Mouse (Mus musculus): ENCODE data around the gene Apaf1.

Gene Apaf1

DNA sequence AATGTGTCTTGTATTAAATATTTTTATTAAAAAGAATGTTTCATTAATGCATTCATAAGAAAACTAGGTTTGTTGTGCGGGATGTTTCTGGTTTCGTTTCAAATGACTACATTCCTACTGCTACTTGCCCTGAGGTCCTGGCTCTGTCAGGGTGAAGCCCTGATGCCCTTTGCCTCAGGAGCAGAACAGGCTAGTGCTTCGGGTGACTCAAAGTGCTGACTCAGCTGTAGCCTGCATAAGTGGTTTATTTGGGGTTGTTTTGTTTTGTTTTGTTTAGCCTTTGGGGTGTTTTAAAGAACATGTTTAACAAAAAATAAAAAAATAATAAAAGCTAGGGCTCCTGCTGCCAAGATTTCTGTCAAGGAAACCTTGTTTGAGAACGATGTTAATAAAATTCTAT is 112.0 kb downstream of the Apaf1 start:
- 64% methylated on average over 4 of the region's 4 CpGs for WGBS

DNA sequence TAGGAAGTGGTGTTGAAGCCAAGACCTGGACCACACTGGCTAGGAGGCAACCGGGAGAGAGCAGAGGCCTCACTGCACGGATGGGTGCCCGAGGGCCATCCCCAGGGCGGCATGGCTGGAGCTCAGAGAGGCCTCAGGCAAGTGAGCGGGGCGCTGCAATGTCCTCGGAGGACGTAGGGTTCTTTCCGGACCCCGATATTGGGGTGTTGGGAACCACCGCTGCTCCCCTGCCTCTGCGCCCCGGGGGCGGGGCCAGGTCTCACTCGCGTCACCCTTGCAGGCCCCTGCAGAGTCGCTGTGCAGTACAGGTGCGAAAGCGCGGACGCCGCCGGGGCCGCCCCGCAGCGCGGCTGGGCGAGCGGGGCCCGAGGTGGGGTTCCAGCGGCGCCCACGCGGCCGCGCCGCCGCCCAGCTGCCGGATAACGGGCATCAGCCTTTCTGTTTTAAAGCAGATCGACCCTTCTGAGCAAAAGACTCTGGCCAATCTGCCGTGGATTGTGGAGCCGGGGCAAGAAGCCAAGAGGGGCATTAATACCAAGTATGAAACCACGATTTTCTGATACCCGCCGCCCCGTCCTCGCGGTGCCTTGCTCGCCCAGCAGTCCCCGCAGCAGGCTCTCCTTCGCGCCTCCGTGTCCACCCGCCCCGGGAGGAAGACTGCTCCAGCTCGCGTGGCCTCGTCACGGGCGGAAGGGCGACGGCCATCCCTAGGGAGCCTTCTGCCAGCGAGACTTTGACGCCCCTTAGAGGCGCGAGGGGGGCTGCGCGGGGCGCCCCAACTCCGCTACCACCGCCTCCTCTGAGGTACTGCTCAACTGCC is 113.0 kb downstream of the Apaf1 start:
- WGBS = 22% methylated on average over 72 of the region's 72 CpGs

DNA sequence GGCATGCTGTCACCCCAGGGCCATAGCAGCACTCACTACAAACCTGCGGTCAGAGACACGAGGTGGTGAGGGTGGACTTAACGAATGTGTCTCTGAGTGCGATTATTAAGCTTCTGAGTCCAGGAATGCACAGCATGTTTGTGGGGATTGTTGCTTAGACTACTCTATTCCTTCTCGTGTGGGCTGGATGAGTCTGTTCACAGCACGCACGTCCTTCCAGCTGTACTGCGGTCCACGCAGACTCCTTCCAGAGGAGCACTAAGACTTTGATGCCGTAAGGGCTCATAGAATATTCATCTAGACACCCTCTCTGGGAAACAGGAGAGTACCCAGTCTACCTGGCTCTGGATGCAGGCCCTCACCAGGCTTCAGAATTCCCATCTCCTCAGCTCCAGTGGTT is 114.3 kb downstream of the Apaf1 start:
- WGBS = 58% methylated on average over 10 of the region's 10 CpGs

DNA sequence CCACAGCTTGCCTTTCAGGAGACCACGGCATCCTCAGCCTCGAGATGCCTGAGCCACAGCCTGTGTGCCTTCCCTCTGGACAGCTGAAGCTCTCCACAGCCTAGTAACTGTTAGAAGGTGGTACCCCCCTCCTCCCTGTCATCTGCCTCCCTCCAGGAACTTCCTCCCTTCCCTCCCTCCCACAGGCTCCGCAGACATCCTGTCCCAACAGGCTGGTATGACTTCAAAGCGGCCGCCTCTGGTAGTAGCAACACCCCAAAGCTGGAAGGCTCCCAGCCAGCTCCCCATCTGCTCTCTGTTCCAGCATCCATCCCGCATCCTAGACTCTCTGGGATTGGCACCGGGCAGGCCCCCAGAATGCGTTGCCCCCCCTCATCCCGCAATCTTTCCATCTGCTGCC is 115.7 kb downstream of the Apaf1 start:
- WGBS = 15% methylated on average over 9 of the region's 9 CpGs

DNA sequence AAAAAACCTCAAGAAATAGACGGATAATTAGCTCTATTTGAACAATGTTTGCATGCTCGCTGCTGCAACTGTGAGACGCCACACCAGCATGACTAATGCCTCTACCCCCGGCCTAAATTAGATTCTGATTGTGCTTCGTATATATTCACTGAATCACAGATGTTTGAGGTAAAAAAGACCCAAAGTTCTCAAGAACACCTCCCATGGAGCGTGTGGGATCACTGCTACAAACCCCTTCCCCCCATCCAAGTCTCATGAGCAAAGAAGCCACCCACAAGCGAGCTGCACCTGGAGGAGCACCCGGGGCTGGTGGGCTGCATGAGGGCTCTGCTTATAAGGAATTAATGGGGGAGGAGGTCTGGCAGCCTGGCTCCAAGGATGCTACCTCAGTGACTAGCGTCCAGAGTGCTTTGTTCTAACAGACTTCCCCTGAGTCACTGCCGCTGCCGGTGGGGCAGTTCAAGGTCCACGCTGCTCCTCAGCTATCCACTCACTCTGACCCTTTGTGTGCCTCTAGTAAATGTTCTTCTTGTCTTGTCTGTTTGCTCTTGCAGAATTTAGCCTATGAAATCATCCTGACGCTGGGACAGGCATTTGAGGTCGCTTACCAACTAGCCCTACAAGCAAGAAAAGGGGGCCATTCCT is 116.8 kb downstream of the Apaf1 start:
- 39% methylated on average over 14 of the region's 14 CpGs for WGBS

DNA sequence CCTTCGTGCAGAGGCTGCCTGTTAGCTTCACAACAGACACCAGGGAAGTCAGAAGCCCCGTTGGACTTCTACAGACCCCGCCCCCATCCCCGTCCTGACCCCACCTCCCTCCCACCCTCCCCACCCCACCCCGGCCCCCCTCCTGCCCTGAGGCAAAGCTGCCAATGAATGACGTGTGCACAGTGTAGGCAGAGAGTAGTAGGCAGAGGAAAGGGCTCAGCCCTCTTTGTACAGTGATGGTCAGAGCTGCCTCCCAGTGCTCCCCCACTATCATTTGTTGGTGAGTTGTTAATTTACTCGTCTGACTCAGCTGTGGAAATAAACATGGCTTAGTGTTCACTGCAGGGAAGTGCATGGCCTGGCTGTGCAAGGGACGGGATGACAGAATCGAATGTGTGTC is 118.1 kb downstream of the Apaf1 start:
- 21% methylated on average over 9 of the region's 9 CpGs for WGBS

DNA sequence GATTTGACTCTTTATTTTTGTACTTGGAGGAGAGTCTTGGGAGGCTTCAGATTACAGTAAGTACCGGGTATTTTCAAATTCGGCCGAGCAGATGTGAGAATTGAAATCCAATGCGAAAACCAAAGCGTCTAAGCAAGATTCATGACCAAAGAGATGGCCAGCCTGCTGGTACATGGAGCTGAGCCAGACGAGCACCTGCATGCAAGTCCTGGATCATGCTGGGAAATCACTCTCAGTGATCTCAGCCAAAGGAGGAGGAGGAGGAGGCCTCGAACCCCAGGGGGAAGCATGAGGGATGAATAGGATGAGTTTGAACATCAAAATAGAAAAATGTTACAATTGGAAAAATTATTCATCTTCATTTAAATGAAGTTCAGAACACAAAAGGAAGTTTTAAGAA is 122.2 kb downstream of the Apaf1 start:
- 46% methylated on average over 7 of the region's 7 CpGs for WGBS

DNA sequence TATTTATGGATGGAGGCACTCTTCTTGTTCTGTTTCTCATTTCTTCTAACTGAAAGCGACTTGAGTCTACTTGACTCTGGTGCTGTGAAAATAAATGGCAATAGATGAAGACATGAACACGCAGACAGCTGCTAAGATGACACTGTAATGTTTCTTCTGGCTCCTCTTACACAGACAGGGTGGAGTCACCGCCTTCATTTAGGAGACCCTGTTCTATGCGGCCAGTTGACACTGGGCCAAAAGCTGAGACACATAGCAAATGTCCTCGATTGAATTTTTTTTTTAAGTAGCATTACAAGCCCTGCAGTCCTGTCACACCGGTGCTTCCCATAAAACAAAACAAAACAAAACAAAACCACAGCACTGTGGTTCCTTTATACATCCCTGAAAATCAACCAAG is 128.7 kb downstream of the Apaf1 start:
- WGBS = 50% methylated on average over 6 of the region's 6 CpGs

DNA sequence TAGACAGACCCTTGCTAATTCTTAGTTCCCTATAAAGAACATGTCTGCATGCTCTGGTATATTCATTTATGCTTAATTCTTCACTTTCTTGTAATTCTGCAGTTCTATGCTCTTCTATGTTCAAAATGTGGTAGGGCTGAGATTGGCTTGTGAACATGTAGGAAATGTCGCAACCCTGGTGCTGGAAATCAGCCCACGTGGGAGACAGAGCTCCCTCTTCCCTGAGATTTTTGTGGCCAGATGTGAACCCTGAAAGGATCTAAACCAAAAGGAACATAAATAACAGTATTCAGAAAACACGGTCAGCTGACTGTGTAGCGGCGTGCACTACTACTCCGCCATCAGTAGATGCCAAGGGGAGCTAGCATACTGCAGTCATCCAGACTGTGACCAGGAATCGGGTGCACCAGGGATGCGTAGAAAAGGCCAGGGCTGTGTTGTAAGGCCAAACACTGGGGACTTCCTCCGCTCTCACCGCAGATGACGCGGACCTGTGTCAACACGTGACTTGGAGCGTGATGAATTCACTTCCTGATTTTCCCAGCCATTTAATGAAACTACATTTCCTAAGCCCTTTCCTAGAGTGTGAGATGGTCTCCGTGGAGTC is 129.4 kb downstream of the Apaf1 start:
- WGBS = 86% methylated on average over 15 of the region's 15 CpGs

DNA sequence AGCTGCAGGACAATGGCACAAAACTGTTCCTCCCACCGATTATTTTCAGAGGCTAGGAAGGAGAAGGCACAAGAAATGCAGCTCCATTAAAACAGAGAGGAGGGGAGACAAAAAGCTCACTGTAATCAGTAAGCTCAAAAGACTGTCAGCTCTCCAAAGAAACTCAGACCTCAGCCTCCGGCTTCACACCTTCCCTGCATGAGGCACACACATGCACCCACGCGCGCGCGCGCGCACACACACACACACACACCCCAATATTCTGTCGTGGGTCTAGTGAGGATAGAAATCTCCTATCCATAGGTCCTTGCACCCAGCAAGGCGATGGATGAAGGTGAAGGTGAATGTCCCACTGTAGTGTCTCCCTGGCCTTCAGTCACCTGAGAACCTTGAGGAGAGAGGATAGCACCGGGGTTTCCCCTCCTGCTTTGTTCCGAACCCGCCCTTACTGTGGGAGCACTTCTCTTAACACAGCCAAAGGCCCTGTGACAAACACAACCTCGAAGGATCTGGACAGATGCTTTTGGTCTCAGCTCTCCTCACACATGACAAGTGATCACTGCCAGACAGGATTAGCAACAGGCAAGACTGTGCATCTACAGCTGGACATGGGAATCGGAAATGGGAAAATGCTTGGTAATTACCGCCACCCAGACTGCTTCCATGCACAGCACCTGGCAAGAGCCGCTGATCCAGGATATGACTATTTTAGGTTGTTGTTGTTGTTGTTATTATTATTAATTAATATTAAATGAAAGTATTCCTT is 134.8 kb downstream of the Apaf1 start:
- WGBS = 63% methylated on average over 18 of the region's 18 CpGs

DNA sequence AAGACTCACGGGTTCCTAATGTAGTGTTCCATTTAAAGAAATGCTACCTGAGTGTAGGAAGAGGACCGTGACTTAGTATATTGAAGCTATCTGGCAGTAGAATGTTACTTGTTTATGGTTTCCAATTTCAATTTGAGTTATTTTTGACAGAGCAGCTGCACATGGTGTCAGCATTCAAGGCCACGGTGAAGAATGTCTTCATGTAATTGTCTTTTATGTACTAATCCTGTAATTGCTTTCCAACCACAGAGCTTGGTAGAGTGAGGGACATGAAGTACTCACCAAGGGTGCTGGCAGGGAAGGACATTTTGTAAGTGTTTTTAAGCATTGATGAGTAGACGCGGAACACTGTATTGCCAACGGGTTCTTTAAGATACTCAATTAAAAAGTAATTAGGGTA is 135.5 kb downstream of the Apaf1 start:
- WGBS = 53% methylated on average over 6 of the region's 6 CpGs

DNA sequence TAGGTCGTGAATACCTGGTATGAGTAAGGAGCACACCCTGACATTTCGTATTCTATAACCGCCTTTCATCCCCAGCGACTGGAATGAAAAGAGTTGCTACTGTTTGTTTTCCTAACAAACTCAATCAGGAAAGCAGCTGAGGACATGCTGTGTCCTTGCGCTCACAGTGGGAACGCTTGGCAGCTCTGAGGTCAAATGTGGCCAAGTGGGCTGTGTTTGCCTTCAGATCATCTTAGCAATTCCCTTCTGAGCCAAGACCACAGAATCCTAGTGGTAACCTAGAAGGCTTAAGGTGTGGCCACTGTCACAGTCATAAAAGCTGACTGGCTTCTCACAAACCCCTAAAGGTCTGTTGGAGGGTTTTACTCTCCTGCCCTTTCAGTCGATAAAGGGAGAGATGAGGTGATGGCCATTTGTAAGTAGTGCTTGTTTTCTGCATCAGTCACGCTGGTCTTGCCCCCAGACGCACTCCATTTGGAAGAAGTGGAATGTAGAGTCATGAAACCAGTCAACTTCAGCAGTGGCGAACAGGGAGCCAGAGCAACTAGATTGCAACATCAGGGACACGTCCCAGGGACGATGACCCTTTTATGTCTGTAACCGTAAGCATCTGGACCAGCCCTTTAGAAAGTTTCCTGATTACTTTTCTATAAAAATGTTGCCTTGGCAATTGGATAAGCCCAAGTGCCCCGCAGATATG is 140.4 kb downstream of the Apaf1 start:
- 61% methylated on average over 14 of the region's 14 CpGs for WGBS

DNA sequence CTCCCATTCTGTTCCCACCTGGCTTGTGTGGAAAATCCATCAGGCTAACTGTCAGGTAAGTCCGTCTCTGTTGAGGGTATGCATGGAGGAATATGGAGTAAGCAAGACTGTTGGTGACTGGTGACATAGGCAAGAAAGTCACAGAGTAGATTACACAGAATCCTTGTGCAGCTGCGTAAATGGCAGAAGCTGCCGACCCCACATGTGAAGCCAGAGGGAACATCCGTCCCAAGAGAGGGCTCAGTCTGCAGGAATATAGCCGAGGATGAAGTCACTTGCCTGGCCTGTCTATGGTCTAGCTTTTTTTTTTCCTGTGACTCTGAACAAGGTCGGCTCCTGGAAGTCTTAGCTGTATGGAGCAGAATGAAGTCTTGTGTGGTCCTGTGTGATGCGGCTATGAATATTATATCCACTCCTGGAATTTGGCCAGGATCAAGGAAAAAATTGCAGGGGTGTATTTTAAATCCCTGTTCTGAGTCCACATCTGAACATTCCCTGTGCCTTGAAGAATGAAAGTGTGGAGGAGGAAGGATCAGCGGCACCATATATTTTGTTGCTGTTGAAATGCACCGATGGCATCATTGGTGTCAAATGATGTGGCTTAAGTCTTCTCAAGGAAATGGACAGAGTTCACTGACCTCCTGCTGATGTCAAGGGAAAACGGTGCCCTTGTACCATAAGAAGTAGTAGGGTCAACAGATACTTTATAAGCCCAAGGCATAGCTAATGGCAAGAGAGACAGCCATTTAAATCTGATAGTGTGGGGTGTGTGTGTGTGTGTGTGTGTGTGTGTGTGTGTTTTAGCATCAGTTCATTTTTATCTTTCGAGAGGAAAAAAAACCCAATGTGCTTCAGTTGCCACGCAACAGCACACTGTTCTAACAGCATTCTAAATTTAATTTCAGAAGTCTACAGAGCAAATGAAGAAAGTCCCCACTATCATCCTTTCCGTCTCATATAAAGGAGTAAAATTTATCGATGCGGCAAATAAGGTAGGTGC is 141.7 kb downstream of the Apaf1 start:
- WGBS = 49% methylated on average over 15 of the region's 15 CpGs
